Mouse (Mus musculus) thymus, postnatal 4 days (tissue): ENCODE data around the gene Pwwp2b.

ENCODE experiments used
- DNase-seq: peaks from one replicate; pipeline ENCODE4 v3.0.0; 2021

Gene Pwwp2b

GRCm38 (mm10) chr7:139265634-139266033 lies 17.4 kb downstream of the Pwwp2b start:
- DNase-seq: no peak

GRCm38 (mm10) chr7:139266431-139266830 lies 18.1 kb downstream of the Pwwp2b start:
- DNase-seq: no peak

GRCm38 (mm10) chr7:139266886-139267870 lies 18.9 kb downstream of the Pwwp2b start:
- DNase-seq: no peak

- no peak for DNase-seq
Measured at GRCm38 (mm10) chr7:139270738-139271137, 22.5 kb downstream of the Pwwp2b start.

- no peak for DNase-seq
Measured at GRCm38 (mm10) chr7:139271871-139272270, 23.6 kb downstream of the Pwwp2b start.

GRCm38 (mm10) chr7:139272639-139273396 lies 24.5 kb downstream of the Pwwp2b start:
- no peak for DNase-seq

GRCm38 (mm10) chr7:139273397-139273719 lies 25.1 kb downstream of the Pwwp2b start:
- no peak for DNase-seq

- DNase-seq: no peak
Measured at GRCm38 (mm10) chr7:139275586-139275985, 27.3 kb downstream of the Pwwp2b start.

GRCm38 (mm10) chr7:139276150-139276549 lies 27.9 kb downstream of the Pwwp2b start:
- no peak for DNase-seq

- DNase-seq: no peak
Measured at GRCm38 (mm10) chr7:139277536-139277935, 29.3 kb downstream of the Pwwp2b start.

- no peak for DNase-seq
Measured at GRCm38 (mm10) chr7:139279571-139279970, 31.3 kb downstream of the Pwwp2b start.

- no peak for DNase-seq
Measured at GRCm38 (mm10) chr7:139280044-139280443, 31.8 kb downstream of the Pwwp2b start.

- DNase-seq: no peak
Measured at GRCm38 (mm10) chr7:139281195-139281594, 32.9 kb downstream of the Pwwp2b start.

- DNase-seq: no peak
Measured at GRCm38 (mm10) chr7:139282037-139282436, 33.8 kb downstream of the Pwwp2b start.

GRCm38 (mm10) chr7:139285295-139285943 lies 37.1 kb downstream of the Pwwp2b start:
- no peak for DNase-seq

GRCm38 (mm10) chr7:139288540-139288939 lies 40.3 kb downstream of the Pwwp2b start:
- no peak for DNase-seq

- no peak for DNase-seq
Measured at GRCm38 (mm10) chr7:139293350-139293749, 45.1 kb downstream of the Pwwp2b start.

- no peak for DNase-seq
Measured at GRCm38 (mm10) chr7:139294076-139294475, 45.8 kb downstream of the Pwwp2b start.

GRCm38 (mm10) chr7:139295653-139296052 lies 47.4 kb downstream of the Pwwp2b start:
- no peak for DNase-seq

GRCm38 (mm10) chr7:139296552-139297100 lies 48.3 kb downstream of the Pwwp2b start:
- no peak for DNase-seq

GRCm38 (mm10) chr7:139298446-139298845 lies 50.2 kb downstream of the Pwwp2b start:
- no peak for DNase-seq

- DNase-seq: peak; percentile 94
Measured at GRCm38 (mm10) chr7:139299424-139299823, 51.1 kb downstream of the Pwwp2b start.

GRCm38 (mm10) chr7:139300423-139300822 lies 52.1 kb downstream of the Pwwp2b start:
- no peak for DNase-seq
